Mouse (Mus musculus) urinary bladder, postnatal 36 days (tissue): Measurements from ENCODE around the gene Gm8247.
"Not testable (repeated sequence)": the region's sequence is repeated elsewhere in the genome, so short reads cannot be mapped to it uniquely, and the experiment has no call there.

Experiments used
- DNase-seq, 2 experiments: peaks; one replicate each; pipeline ENCODE4 v3.0.0; 2022; ENCODE audit warnings: low spot score in 2 of 2, mixed read lengths in 1 of 2

Gm8247 gene

DNA sequence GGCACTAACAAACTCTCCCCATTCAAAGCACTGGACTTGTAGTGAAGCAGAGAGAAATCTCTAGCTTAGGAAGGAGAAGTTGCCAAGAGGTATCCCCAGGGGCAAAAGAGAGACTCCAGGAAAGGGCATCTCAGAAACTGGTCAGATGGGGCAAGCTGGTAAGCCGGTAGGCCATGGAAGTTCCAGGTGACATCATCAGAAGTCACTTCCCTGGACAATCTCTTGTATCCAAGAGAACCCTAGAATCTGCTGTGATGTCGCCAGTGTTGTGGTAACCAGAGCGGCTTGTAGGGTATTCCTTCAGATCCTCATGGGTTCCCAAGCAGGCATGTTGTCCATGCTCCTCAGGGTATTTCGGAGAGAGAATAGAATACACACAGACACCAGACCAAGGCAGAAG lies at the start of gene Gm8247:
Gene Gm8247 (plus strand): TSS at position 301 of the 400 bp plus-strand sequence.
- DNase-seq, result not testable (repeated sequence)

- DNase-seq, result not testable (repeated sequence)
Observed at GRCm38 (mm10) chr14:44547961-44548360, 35.0 kb upstream of the Gm8247 start.

- peak in 1 of 2 experiments; percentile 0 for DNase-seq
Observed at GRCm38 (mm10) chr14:44591765-44592164, 8.8 kb downstream of the Gm8247 start.

GRCm38 (mm10) chr14:44627737-44628136 lies 44.8 kb downstream of the Gm8247 start, which contains the start of gene Gm5624:
TSS of gene Gm5624 (minus strand) at chr14:44627938.
- DNase-seq, result not testable (repeated sequence)
